Mouse (Mus musculus) heart, adult 2 months (tissue): ENCODE measurements around the gene Trim2.

Source experiments
- CTCF ChIP-seq: fragments of 200-600 bp; IDR thresholded peaks from 2 replicates; pipeline ENCODE4 v1.8.1; 2022; ENCODE audit warnings: antibody characterized with exemption, mild to moderate bottlenecking, moderate library complexity
- EP300 ChIP-seq: fragments of 200-500 bp; IDR thresholded peaks from 2 replicates; pipeline ENCODE4 v1.6.1; 2011; ENCODE audit warnings: low read depth, low read length, control low read depth; ENCODE audit not compliant: insufficient read depth
- POLR2A ChIP-seq: fragments of 200-500 bp; IDR thresholded peaks from 2 replicates; pipeline ENCODE4 v1.6.1; 2011; ENCODE audit warnings: mild to moderate bottlenecking, low read depth, low read length, control low read depth; ENCODE audit not compliant: insufficient read depth

- TF ChIP-seq EP300 (no peak), CTCF (no peak), POLR2A (no peak)
Measured at GRCm38 (mm10) chr3:84275124-84275523, 31.6 kb downstream of the Trim2 start.
